Mouse (Mus musculus) forebrain, embryonic 14.5 days (tissue): ENCODE measurements around the gene Prr14l. TPM values are rescaled to one million over a fixed set of nuclear protein-coding genes. Genes with fewer than 3 reads are reported as not detected.

Experiments
- ATAC-seq: fragments of 200-750 bp; cut with Nextera tagmentation; 2 replicates; pipeline ENCODE4 v1.8.0; 2017; ENCODE audit warnings: mild to moderate bottlenecking, moderate library complexity
- DNase-seq: peaks from one replicate; pipeline ENCODE4 v3.0.0-alpha.2; 2015; ENCODE audit warnings: low spot score
- H3K27ac ChIP-seq: fragments of 300-500 bp; sonication (generic); 2 replicates; pipeline ENCODE4 v1.5.1; 2014; ENCODE audit warnings: low read depth, mild to moderate bottlenecking, control low read depth, low read length, moderate library complexity
- H3K27me3 ChIP-seq: fragments of 300-500 bp; sonication (generic); replicated peaks from 2 replicates; pipeline ENCODE4 v1.6.1; 2014; ENCODE audit warnings: low read length, control low read depth, mixed read lengths; ENCODE audit not compliant: control insufficient read depth, insufficient read depth
- H3K36me3 ChIP-seq: fragments of 300-500 bp; sonication (generic); 2 replicates; pipeline ENCODE4 v1.6.1; 2014; ENCODE audit warnings: low read length, control low read depth; ENCODE audit not compliant: control insufficient read depth, insufficient read depth
- H3K4me1 ChIP-seq: fragments of 300-500 bp; sonication (generic); 2 replicates; pipeline ENCODE4 v1.6.1; 2014; ENCODE audit warnings: antibody characterized with exemption, low read length, control low read depth; ENCODE audit not compliant: control insufficient read depth, insufficient read depth
- H3K4me2 ChIP-seq: fragments of 300-500 bp; sonication (generic); 2 replicates; pipeline ENCODE4 v1.6.1; 2014; ENCODE audit warnings: mild to moderate bottlenecking, control low read depth, low read length
- H3K4me3 ChIP-seq: fragments of 300-500 bp; sonication (generic); 2 replicates; pipeline ENCODE4 v1.5.1; 2014; ENCODE audit warnings: low read depth, low read length, control low read depth
- H3K9ac ChIP-seq: fragments of 300-500 bp; sonication (generic); 2 replicates; pipeline ENCODE4 v1.6.1; 2014; ENCODE audit warnings: mild to moderate bottlenecking, low read length, control low read depth, moderate library complexity
- H3K9me3 ChIP-seq: fragments of 300-500 bp; sonication (generic); replicated peaks from 2 replicates; pipeline ENCODE4 v1.6.1; 2016; ENCODE audit warnings: low read length, control low read depth, mixed read lengths; ENCODE audit not compliant: control insufficient read depth
- WGBS: fragments of 180-500 bp; shearing (Covaris S2); extraction: QIAGEN DNeasy Blood & Tissue Kit; methylation state at CpG from one replicate; pipeline ENCODE4 v1.1.7; 2014; 5-methylcytosine and 5-hydroxymethylcytosine counted together
- polyA plus RNA-seq: library from polyadenylated mRNA; unstranded; fragments of >200 nt; fragmentation: Nextera tagmentation; extraction: Ambion mirVana; gene quantifications from 2 replicates; pipeline ENCODE4 v1.2.1, GENCODE M21; 2014

The Prr14l gene
- 10.5 and 11.3 TPM in 2 replicates for polyA plus RNA-seq

DNA sequence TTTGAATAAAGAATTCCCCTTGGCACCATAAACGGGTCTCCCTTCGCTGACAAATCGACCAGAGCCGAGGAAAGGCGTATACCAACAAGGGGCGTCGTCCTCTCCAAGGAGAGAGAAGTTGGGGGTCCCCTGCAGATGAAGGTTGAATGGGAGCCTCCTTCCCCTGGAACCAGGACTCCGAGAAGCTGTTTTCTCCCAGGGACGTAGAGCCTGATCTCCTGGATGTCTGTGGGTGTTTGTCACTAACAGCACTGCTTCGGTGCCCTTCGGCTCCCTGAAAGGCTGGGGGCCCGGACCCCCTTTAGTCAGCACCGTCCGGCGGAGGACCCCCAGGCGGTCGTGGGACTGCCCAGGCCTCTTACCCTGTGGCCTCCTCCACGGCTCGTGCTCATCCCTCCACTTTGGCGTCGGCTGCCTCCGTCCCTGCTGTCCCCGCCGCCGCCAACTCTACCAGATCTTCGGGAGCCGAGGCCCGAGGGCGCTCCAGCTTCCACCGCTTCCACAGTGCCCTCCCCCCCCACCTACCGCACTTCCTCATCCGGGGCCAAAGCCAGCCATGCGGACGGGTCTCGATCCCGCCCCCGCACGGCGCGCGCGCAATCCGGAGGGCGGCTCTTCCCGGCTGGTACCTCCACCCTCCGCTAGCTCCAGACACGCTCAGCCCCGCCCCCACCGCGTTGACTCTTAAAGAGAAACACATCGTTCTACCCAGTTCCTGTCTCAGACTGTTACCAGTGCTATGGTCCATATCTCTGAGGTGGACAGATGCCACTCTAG is at the start of gene Prr14l:
Prr14l (minus strand) TSS at position 526 of the 777 bp plus-strand sequence.
- H3K4me1 ChIP-seq: peaks cover 22% of the 10 kb centered on the region
- peak within 1 kb of the TSS; percentile 97 for H3K9ac ChIP-seq
- DNase-seq: peak; percentile 97
- H3K4me3 ChIP-seq: peak within 1 kb of the TSS; percentile 88
- H3K27me3 ChIP-seq: no peaks in the 10 kb centered on the region
- peak; percentile 96 for ATAC-seq
- H3K36me3 ChIP-seq: peaks cover 2% of the 10 kb centered on the region; the same call in 1 of the 2 replicates
- H3K27ac ChIP-seq: peak within 1 kb of the TSS; percentile 81
- peak within 1 kb of the TSS; percentile 84 for H3K4me2 ChIP-seq
- WGBS: under 1% methylated on average over 51 of the region's 51 CpGs
- no peaks in the 10 kb centered on the region for H3K9me3 ChIP-seq

DNA sequence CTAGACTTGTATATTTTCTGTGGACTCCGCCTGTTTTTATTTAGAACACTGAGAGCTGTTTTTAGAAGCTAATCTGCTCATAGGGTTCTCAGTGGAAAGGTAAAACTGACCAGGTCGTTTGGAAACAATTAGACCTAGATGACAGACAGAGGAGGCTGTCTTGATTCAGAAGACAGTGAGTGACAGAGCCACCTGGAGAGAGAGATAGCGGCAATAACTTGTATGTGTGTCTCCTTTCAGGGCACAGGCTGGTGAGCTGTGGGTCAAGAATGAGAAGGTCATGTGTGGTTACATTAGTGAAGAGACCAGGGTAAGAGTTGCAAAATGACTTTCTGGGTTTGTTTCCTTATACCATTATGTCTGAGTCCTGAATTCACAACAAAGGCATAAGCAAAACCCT is 32.7 kb upstream of the Prr14l start:
- Histone ChIP-seq H3K27me3 (no peaks in the 10 kb centered on the region), H3K36me3 (peaks cover 57% of the 10 kb centered on the region), H3K4me3 (no peak overlapping the region), H3K9me3 (no peaks in the 10 kb centered on the region), H3K4me1 (no peaks in the 10 kb centered on the region), H3K4me2 (no peak overlapping the region), H3K9ac (no peak overlapping the region), H3K27ac (no peak overlapping the region)
- ATAC-seq (no peak), DNase-seq (no peak)
- WGBS: 75% methylated on average over 3 of the region's 3 CpGs

DNA sequence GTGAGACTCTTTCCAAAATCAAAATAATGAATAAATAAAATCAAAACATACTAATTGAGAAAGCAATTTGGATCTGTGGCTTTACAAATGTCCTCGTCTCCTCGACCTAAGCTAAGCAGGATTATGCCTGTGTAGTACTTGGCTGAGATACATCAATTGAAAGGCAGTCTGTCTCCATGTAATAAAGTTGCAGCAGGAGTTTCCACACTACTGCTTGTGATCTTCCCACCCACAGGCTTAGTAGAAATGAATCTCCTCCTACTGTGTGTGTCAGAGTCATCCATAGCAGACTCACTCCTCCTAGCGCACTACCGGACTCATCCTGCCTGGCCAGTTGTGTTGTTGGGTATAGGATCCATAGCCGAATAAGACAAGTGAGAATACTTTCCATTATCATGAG is 18.3 kb upstream of the Prr14l start:
- ATAC-seq: no peak

DNA sequence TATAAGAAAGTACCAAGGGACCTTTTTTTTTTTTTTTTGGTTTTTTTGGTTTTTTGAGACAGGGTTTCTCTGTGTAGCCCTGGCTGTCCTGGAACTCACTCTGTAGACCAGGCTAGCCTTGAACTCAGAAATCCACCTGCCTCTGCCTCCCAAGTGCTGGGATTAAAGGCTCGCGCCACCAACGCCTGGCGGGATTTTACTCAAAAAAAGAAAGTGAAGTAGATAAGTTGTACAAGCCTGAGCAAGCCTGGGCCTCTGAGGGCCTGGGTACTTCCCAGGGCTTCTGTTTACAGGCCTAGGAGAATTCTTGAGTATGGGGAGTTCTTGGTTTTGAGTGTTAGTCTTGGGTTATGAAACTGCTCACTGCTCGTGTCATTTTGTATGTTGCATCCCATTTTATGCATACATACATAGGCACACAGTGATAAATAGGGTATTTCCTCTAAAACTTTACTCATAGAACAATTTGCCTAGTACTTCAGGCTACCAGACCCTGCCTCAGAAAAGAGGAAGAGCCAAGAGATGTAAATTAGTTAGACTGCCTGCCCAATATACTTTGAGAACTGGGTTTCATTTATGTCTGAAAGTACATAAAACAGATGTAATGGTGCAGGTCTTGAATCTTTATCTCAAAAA is 15.5 kb upstream of the Prr14l start:
- DNase-seq (no peak), ATAC-seq (no peak)
- Histone ChIP-seq H3K4me2 (no peak overlapping the region), H3K36me3 (peaks cover 45% of the 10 kb centered on the region), H3K27me3 (no peaks in the 10 kb centered on the region), H3K4me1 (peaks cover 2% of the 10 kb centered on the region; the same call in 1 of the 2 replicates), H3K9ac (no peak overlapping the region), H3K27ac (no peak overlapping the region), H3K4me3 (no peak overlapping the region), H3K9me3 (no peaks in the 10 kb centered on the region)
- 97% methylated on average over 5 of the region's 5 CpGs for WGBS

More for the DNA sequence above, 18.3 kb upstream of the Prr14l start:
- peaks cover 54% of the 10 kb centered on the region for H3K36me3 ChIP-seq
- WGBS: 93% methylated on average over 5 of the region's 5 CpGs
- H3K27ac ChIP-seq: no peak overlapping the region
- DNase-seq: no peak
- H3K4me3 ChIP-seq: no peak overlapping the region
- no peak overlapping the region for H3K4me2 ChIP-seq
- H3K9ac ChIP-seq: no peak overlapping the region
- H3K4me1 ChIP-seq: no peaks in the 10 kb centered on the region
- H3K9me3 ChIP-seq: no peaks in the 10 kb centered on the region
- H3K27me3 ChIP-seq: no peaks in the 10 kb centered on the region

DNA sequence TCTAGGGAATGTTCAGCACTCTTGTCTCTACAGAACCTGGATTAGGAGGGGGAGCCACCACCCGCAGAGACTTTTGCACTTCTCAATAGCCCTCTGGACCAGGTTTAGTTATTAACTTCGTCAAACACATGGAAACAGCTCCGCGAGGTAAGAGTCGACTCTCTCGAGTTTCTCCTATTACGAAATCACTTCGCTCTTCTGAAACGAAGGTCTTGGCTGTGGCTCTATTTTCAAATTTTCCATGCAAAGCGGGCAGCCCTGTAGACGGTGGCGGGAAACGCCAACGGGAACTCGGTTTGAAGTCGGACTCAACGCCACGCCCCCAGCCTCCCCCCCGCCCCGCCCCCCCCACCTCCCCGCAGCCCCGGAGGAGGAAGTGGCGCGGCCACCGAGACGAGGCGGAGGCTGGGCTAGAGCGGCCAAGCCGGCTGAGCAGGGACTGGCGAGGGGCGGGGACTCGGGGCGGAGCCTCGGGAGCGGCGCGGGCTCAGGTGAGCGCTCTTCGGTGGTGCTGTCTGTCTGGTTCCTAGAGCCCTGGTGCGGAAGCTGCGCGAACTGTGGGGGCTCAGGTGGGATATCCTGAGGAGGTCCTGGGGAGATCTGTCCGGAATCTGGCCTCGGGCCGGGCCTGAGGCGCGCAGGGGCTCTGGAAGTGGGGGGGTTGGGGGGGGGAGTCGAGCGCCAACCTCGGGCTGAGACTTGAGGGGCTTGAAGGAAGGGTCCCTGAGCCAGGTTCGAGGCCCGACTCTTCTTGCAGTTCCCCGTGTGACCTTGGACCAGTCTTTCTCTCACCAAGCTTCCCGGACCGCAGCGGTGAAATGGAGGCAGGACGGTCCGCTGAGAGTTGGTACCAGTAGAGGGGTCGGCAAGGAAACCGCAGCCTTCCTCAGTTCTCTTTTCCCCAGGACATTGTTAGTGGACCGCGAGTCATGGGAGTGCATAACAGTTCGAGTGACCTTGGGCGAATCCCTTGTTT is 9.5 kb upstream of the Prr14l start, which contains the start of gene Depdc5:
Depdc5 (plus strand) TSS at position 449 of the 976 bp plus-strand sequence.
- DNase-seq: peak; percentile 95
- peak within 1 kb of the TSS; percentile 66 for H3K4me3 ChIP-seq

DNA sequence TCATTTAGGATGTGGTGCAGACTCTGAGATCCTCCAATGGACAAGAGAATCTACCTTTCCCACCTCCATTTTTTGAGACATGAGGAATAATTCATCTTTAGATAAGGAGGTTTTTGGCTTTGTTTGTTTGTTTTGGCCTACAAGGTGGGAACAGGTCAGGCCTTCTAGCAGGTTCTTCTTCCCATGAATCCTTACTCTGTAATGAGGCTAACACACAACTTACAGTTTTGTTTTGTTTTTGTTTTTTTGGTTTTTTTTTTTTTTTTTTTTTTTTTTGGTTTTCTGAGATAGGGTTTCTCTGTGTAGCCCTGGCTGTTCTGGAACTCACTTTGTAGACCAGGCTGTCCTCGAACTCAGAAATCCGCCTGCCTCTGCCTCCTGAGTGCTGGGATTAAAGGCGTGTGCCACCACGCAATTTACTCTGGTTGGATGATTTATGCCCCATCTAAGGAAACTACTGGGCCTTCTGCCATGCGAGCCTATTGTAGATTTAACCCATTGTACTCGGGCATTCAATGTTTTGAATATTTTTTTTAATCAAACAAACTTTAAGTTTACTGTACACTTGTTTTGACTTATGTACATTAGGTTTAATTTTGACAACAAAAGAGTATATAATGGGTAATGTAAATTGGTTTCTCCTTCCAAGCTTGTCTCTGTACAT is 8.5 kb upstream of the Prr14l start:
- peak; percentile 14 for DNase-seq

More for the DNA sequence above, 9.5 kb upstream of the Prr14l start, which contains the start of gene Depdc5:
- H3K27me3 ChIP-seq: no peaks in the 10 kb centered on the region
- H3K4me1 ChIP-seq: peaks cover 4% of the 10 kb centered on the region; the same call in 1 of the 2 replicates
- peak within 1 kb of the TSS; percentile 46; the same call in 1 of the 2 replicates for H3K27ac ChIP-seq
- peak within 1 kb of the TSS; percentile 79 for H3K9ac ChIP-seq
- peaks cover 17% of the 10 kb centered on the region for H3K36me3 ChIP-seq
- peak within 1 kb of the TSS; percentile 76 for H3K4me2 ChIP-seq
- 1% methylated on average over 62 of the region's 64 CpGs for WGBS
- ATAC-seq: peak; percentile 99
- H3K9me3 ChIP-seq: no peaks in the 10 kb centered on the region

DNA sequence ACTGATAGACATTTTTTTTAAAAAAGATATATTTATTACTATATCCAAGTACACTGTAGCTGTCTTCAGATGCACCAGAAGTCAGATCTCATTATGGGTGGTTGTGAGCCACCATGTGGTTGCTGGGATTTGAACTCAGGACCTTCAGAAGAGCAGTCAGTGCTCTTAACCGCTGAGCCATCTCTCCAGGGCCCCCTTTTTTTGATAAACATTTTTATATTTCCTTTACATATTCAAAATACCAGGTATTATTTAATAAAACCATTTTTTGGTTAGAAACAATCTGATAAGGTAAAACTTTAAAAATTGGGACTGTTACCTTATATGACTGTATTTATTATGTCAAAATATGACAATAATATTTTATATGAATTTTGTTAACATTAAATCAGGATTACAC is 7.0 kb upstream of the Prr14l start:
- Histone ChIP-seq H3K4me3 (no peak overlapping the region), H3K4me2 (no peak overlapping the region), H3K36me3 (no peaks in the 10 kb centered on the region), H3K4me1 (peaks cover 4% of the 10 kb centered on the region; the same call in 1 of the 2 replicates), H3K9ac (no peak overlapping the region), H3K9me3 (no peaks in the 10 kb centered on the region), H3K27ac (no peak overlapping the region), H3K27me3 (no peaks in the 10 kb centered on the region)
- DNase-seq (no peak), ATAC-seq (no peak)
- WGBS: 93% methylated on average over 1 of the region's 1 CpGs

More for the DNA sequence above, 8.5 kb upstream of the Prr14l start:
- H3K27me3 ChIP-seq: no peaks in the 10 kb centered on the region
- H3K27ac ChIP-seq: no peak overlapping the region
- peak overlapping the region; percentile 66; the same call in 1 of the 2 replicates for H3K4me3 ChIP-seq
- peaks cover 8% of the 10 kb centered on the region for H3K36me3 ChIP-seq
- 65% methylated on average over 6 of the region's 6 CpGs for WGBS
- no peaks in the 10 kb centered on the region for H3K9me3 ChIP-seq
- no peak for ATAC-seq
- H3K4me2 ChIP-seq: peak overlapping the region; percentile 76; the same call in 1 of the 2 replicates
- peaks cover 4% of the 10 kb centered on the region; the same call in 1 of the 2 replicates for H3K4me1 ChIP-seq
- no peak overlapping the region for H3K9ac ChIP-seq
